Mouse (Mus musculus): ENCODE data around the gene Trpv3. TPM values are rescaled to one million over a fixed set of nuclear protein-coding genes. Genes with fewer than 3 reads are reported as not detected.
A peak's percentile ranks its signal among the peaks of the same experiment; 100 is the strongest.

Trpv3 gene
- 0.05 TPM in 1 of 2 replicates, not detected in the other for polyA plus RNA-seq (2015; fragmentation: Nextera tagmentation; extraction: Ambion mirVana)

DNA sequence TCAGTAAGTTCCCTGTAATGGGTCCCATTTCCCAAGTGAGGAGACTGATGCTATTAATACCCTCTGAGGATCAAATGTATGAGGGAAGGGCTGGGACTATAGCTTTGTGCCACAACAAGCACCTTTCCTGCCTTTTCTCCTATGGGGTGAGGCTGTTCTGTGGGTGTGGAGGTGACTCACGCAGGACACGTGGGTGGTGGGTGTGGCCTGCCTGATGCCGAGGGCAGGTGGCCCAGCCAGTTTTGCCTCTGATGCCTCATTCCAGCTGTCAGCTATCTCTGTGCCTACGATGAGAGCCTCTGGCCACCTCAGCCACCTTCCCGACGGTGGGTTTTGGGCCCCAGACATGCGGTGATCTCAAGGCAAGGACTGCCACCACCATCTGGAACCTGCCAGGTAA lies at the start of gene Trpv3:
Gene Trpv3 (plus strand): TSS at position 122 of the 400 bp plus-strand sequence.
- no peak for ATAC-seq (ENCODE audit: extremely low read depth, insufficient number of reproducible peaks, low FRiP score, low TSS enrichment)
- 73% methylated on average over 7 of the region's 7 CpGs for WGBS

DNA sequence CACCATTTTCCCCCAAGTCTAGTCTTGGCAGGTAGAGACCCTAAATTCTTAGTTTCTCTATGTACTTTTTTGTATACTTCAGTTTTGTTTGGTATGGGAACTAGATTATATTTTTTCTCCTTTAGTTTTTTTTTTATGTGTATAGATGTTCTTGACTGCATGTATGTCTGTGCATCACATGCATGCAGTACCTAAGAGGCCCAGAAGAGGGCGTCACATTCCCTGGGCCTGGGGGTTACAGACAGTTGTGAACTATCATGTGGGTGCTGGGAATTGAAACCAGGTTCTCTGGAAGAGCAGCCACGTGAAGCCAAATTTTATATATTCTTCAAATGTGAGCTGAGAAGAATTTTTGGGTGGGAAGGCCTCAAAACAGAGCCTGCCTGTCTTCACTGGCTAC lies 47.5 kb upstream of the Trpv3 start:
- Histone ChIP-seq H3K9me3 (no peaks in the 10 kb centered on the region), H3K4me1 (no peaks in the 10 kb centered on the region), H3K27ac (replicated peaks) (no peak overlapping the region), H3K4me2 (no peak overlapping the region), H3K36me3 (no peaks in the 10 kb centered on the region), H3K27me3 (replicated peaks) (peaks cover 5% of the 10 kb centered on the region; the same call in 1 of the 2 replicates), H3K4me3 (no peak overlapping the region), H3K9ac (no peak overlapping the region)
- no peak for ATAC-seq (ENCODE audit: extremely low read depth, insufficient number of reproducible peaks, low FRiP score, low TSS enrichment)
- WGBS: 54% methylated on average over 2 of the region's 2 CpGs

More for the DNA sequence above, at the start of gene Trpv3:
- Histone ChIP-seq H3K9me3 (no peaks in the 10 kb centered on the region), H3K36me3 (no peaks in the 10 kb centered on the region), H3K27me3 (replicated peaks) (peaks cover 33% of the 10 kb centered on the region), H3K9ac (no peak within 1 kb of the TSS), H3K4me2 (no peak within 1 kb of the TSS), H3K4me3 (no peak within 1 kb of the TSS), H3K4me1 (0 out of 2 replicates have a peak, but pooled peaks cover 5% of the 10 kb centered on the region), H3K27ac (replicated peaks) (no peak within 1 kb of the TSS)

DNA sequence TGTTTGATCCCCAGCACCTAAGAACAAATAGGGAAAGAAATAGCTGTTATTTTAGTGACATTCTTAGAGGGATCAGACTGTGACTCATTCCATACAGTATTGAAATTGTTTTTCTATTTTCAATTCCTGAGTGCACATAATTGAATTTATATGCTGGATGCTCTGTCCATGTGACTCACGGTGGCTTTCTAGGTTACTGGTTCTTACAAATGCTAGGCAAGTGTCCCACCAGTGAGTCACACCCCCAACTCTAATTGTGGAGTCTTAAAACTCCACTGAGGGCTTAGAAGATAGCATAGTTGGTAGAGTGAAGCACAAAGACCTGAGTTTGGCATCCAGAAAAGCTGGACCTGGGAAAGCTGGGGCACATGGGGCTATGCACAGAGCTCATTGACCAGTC lies 46.5 kb upstream of the Trpv3 start:
- no peak overlapping the region for H3K9ac ChIP-seq
- H3K27me3 ChIP-seq (replicated peaks): no peaks in the 10 kb centered on the region
- WGBS: 81% methylated on average over 1 of the region's 1 CpGs
- no peaks in the 10 kb centered on the region for H3K36me3 ChIP-seq
- H3K4me3 ChIP-seq: no peak overlapping the region
- H3K4me1 ChIP-seq: no peaks in the 10 kb centered on the region
- no peak for ATAC-seq (ENCODE audit: extremely low read depth, insufficient number of reproducible peaks, low FRiP score, low TSS enrichment)
- H3K4me2 ChIP-seq: no peak overlapping the region
- no peak overlapping the region for H3K27ac ChIP-seq (replicated peaks)
- no peaks in the 10 kb centered on the region for H3K9me3 ChIP-seq

DNA sequence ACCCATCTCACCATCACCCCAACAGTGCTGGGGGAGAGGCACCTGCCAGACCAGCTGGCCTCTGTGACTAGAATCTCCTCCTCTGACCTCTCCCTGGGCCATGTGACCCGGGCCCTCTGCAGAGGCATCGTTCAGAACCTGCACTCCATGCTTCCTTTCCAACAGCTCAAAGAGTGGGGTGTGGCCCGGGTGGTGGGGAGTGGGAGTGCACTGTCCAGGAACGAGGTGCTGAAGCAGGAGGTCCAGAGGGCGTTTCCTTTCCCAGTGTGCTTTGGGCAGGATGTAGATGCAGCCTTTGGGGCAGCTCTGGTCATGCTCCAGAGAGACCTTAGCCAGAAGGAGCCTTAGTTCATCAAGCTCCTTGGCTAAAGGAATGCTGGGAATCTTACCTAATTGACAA lies 44.3 kb upstream of the Trpv3 start:
- no peak overlapping the region for H3K4me2 ChIP-seq
- no peaks in the 10 kb centered on the region for H3K27me3 ChIP-seq (replicated peaks)
- H3K27ac ChIP-seq (replicated peaks): no peak overlapping the region
- no peak overlapping the region for H3K9ac ChIP-seq
- H3K36me3 ChIP-seq: no peaks in the 10 kb centered on the region
- WGBS: 25% methylated on average over 5 of the region's 5 CpGs
- no peak for ATAC-seq (ENCODE audit: extremely low read depth, insufficient number of reproducible peaks, low FRiP score, low TSS enrichment)
- no peaks in the 10 kb centered on the region for H3K4me1 ChIP-seq
- no peak overlapping the region for H3K4me3 ChIP-seq
- H3K9me3 ChIP-seq: no peaks in the 10 kb centered on the region

DNA sequence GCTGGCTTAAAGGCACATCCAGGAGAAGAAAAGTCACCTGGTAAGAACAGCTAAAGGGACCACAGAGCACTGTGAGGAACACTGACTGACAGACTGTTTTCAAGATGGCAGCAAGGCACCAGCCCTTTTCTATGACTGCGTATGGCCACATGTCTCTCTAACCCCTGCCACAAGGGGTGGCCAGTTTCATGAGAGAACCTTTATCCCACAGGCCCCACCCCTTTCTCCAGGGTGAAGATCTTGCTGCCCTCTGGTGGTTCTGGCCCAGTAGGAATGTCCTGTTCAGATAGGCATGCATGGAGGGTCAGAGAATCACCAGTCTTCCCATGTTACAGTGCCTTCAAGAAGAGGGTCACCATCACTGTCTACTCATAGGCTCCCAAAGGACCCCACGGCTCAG lies 43.2 kb upstream of the Trpv3 start:
- Histone ChIP-seq H3K4me1 (no peaks in the 10 kb centered on the region), H3K4me2 (no peak overlapping the region), H3K4me3 (no peak overlapping the region), H3K27me3 (replicated peaks) (no peaks in the 10 kb centered on the region), H3K27ac (replicated peaks) (no peak overlapping the region), H3K36me3 (no peaks in the 10 kb centered on the region), H3K9ac (no peak overlapping the region), H3K9me3 (no peaks in the 10 kb centered on the region)
- ATAC-seq (ENCODE audit: extremely low read depth, insufficient number of reproducible peaks, low FRiP score, low TSS enrichment): no peak
- 68% methylated on average over 2 of the region's 2 CpGs for WGBS

DNA sequence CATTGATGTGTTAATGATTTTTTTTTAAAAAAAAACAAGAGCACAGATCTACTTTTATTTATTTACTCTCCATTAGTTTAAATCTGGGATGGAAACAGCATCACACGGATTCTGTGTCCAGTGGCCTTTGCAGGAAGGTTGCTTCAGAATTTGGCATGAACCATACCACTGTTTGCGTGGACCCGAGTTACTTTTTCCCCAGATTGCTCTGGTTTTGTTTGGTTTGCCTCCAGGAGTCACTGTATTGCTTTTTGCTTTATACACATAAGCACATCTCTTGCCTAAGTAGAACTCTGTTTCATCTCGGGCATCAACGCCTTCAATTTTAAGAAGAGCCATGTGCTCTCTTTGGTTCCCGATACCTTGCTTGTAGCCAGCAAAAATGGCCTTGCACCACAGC lies 41.3 kb upstream of the Trpv3 start:
- Histone ChIP-seq H3K4me1 (no peaks in the 10 kb centered on the region), H3K4me3 (no peak overlapping the region), H3K36me3 (no peaks in the 10 kb centered on the region), H3K9ac (no peak overlapping the region), H3K4me2 (no peak overlapping the region), H3K27me3 (replicated peaks) (no peaks in the 10 kb centered on the region), H3K9me3 (no peaks in the 10 kb centered on the region), H3K27ac (replicated peaks) (no peak overlapping the region)
- ATAC-seq (ENCODE audit: extremely low read depth, insufficient number of reproducible peaks, low FRiP score, low TSS enrichment): no peak
- WGBS: 84% methylated on average over 6 of the region's 6 CpGs

DNA sequence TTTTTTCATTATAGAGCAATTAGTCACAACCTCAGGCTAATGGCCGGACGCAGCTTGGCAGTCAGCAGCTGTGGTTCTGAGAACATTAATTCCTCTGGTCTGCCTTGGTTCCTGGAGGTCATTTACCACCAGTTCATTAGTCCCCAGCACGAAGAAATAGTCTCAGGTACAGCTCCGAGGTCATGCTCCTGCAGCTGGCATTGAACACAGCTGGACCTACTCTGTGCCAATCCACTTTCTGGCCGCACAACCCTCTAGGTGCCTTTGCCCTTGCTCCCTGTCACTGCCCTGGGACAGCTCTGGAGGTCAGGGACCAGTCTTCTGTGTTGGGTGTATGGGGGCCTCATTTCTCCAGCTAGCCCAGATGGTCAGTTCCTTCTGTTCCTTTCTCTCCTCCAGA lies 38.3 kb upstream of the Trpv3 start:
- Histone ChIP-seq H3K36me3 (no peaks in the 10 kb centered on the region), H3K4me3 (no peak overlapping the region), H3K27ac (replicated peaks) (no peak overlapping the region), H3K9ac (no peak overlapping the region), H3K4me1 (no peaks in the 10 kb centered on the region), H3K9me3 (no peaks in the 10 kb centered on the region), H3K27me3 (replicated peaks) (no peaks in the 10 kb centered on the region), H3K4me2 (no peak overlapping the region)
- 72% methylated on average over 5 of the region's 5 CpGs for WGBS
- ATAC-seq (ENCODE audit: extremely low read depth, insufficient number of reproducible peaks, low FRiP score, low TSS enrichment): no peak

DNA sequence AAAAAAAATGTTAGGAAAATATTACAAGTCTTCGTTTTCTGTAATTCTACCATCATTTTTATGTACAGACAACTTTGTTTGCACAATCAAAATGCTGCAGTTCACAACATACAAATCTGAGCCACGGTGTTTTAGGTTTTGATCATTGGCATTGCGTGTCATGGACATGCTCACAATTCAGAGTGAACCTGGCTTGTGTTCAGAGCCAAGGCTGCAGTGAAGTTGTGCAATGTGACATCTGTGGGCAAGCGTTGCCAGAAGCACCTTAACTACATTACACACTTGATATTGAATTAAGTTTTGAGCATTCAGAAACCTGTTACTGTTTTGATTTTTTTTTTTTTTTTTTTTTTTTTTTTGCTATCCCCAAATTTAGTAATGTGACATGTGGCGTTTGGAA lies 37.1 kb upstream of the Trpv3 start:
- no peaks in the 10 kb centered on the region for H3K4me1 ChIP-seq
- H3K9ac ChIP-seq: no peak overlapping the region
- H3K27ac ChIP-seq (replicated peaks): no peak overlapping the region
- H3K36me3 ChIP-seq: no peaks in the 10 kb centered on the region
- WGBS: 79% methylated on average over 5 of the region's 5 CpGs
- H3K4me2 ChIP-seq: no peak overlapping the region
- no peak for ATAC-seq (ENCODE audit: extremely low read depth, insufficient number of reproducible peaks, low FRiP score, low TSS enrichment)
- H3K9me3 ChIP-seq: no peaks in the 10 kb centered on the region
- H3K27me3 ChIP-seq (replicated peaks): no peaks in the 10 kb centered on the region
- H3K4me3 ChIP-seq: no peak overlapping the region

DNA sequence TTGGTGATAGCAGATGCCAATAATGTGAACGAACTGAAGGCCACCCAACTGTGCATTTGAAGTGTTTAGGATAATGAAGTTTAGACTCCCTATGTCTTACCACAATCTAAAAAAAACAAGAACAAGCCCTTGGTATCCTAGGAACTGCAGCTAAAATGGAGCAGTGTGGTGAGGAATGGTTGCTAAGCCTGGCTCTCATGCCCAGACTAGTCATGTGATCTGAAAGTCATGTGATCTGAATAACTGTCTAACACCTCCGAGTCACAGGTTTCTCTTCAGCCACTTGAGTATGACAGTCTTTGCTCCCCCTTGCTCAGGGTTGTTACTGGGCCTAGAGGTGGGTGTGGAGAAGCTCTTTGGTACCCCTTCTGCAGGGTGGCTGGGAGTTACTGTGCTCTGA lies 34.7 kb upstream of the Trpv3 start:
- Histone ChIP-seq H3K4me2 (no peak overlapping the region), H3K9me3 (no peaks in the 10 kb centered on the region), H3K27me3 (replicated peaks) (no peaks in the 10 kb centered on the region), H3K9ac (no peak overlapping the region), H3K4me3 (no peak overlapping the region), H3K4me1 (peaks cover 11% of the 10 kb centered on the region), H3K36me3 (no peaks in the 10 kb centered on the region), H3K27ac (replicated peaks) (no peak overlapping the region)
- ATAC-seq (ENCODE audit: extremely low read depth, insufficient number of reproducible peaks, low FRiP score, low TSS enrichment): no peak
- 47% methylated on average over 2 of the region's 2 CpGs for WGBS

DNA sequence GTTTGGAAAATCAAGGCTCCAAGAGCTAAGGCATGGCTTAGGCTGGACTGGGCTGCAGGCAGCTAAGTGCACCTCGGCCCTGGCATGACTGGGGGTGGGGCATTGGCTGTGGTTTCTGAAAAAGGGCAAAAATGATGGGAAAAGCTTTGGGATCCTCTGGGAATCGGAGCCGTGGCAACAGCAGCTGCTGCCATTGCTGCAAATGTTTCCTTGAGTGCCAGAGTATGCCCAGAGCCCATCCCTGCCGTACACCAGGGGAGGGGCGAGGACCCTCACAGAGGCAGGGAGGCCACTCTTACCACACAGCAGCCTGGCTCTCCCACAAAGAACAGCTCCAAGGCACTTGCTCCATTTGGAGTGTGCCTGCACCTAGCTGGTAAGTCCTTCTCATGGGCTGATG lies 33.2 kb upstream of the Trpv3 start, which contains the start of gene Trpv1:
Gene Trpv1 (plus strand): TSS at position 301 of the 400 bp plus-strand sequence.
- no peak for ATAC-seq (ENCODE audit: extremely low read depth, insufficient number of reproducible peaks, low FRiP score, low TSS enrichment)
- no peak within 1 kb of the TSS for H3K9ac ChIP-seq
- H3K36me3 ChIP-seq: no peaks in the 10 kb centered on the region
- no peak within 1 kb of the TSS for H3K4me3 ChIP-seq
- H3K4me1 ChIP-seq: peaks cover 11% of the 10 kb centered on the region
- no peak within 1 kb of the TSS for H3K27ac ChIP-seq (replicated peaks)
- no peaks in the 10 kb centered on the region for H3K27me3 ChIP-seq (replicated peaks)
- H3K9me3 ChIP-seq: no peaks in the 10 kb centered on the region
- 78% methylated on average over 5 of the region's 5 CpGs for WGBS
- no peak within 1 kb of the TSS for H3K4me2 ChIP-seq

DNA sequence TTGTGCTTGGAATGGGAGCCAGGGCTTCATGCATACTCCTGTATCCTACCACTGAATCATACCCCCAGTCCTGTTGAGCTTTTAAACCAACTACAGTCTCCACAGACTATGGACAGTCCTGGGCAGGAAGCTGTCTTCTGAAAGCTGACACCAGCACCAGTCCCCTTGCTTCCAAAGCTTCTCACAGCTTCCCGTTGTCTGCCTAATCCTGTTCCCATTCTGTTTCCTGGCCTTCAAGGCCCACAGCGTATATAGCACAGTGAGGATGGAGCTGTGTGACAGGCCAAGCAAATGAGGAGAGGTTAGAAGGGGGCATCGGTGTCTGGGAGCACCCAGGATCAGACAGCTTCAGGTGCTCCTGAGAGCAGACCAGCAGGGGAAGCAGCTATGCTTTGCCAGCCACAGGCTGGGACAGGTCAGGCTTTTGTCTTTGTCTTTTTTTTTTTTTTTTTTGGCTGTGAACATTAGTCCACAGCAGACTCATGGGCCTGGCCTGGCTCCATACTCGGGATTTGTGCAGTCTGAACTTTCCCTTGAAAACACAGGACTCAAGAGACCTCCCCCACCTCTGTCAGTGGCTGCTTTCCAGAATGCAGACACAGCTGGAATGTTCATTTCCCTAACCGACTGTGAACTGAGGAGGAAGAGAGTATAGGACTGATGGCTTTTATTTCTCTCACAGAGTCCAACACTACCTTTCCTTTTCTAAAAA lies 31.0 kb upstream of the Trpv3 start:
- Histone ChIP-seq H3K27ac (replicated peaks) (peak overlapping the region; percentile 79), H3K27me3 (replicated peaks) (no peaks in the 10 kb centered on the region), H3K9ac (no peak overlapping the region), H3K9me3 (no peaks in the 10 kb centered on the region), H3K36me3 (no peaks in the 10 kb centered on the region), H3K4me2 (no peak overlapping the region), H3K4me3 (no peak overlapping the region), H3K4me1 (peaks cover 11% of the 10 kb centered on the region)
- 25% methylated on average over 5 of the region's 5 CpGs for WGBS
- ATAC-seq (ENCODE audit: extremely low read depth, insufficient number of reproducible peaks, low FRiP score, low TSS enrichment): peak; percentile 23; the same call in 1 of the 2 replicates

DNA sequence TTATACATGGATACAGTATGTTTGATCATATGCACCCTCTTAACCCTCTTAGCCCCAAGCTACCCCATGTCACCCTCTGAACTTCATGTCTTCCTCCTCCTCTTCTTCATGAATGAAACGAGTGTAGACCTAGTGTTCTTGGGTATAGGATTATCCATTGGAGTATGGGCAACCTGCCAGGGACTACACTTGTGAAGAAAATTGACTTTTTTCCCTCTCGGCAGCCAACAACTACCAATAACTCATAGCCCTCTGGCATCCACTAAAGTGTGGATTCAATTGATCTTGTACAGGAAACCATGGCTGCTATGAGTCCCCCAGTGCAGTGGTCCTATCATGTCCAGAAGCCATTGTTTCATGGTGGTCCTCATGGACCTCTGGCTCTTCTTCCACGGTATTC lies 30.5 kb upstream of the Trpv3 start:
- Histone ChIP-seq H3K9me3 (no peaks in the 10 kb centered on the region), H3K27ac (replicated peaks) (peak overlapping the region; percentile 63), H3K4me1 (peaks cover 11% of the 10 kb centered on the region), H3K4me2 (no peak overlapping the region), H3K4me3 (no peak overlapping the region), H3K36me3 (no peaks in the 10 kb centered on the region), H3K9ac (no peak overlapping the region), H3K27me3 (replicated peaks) (no peaks in the 10 kb centered on the region)
- WGBS: 62% methylated on average over 3 of the region's 3 CpGs
- no peak for ATAC-seq (ENCODE audit: extremely low read depth, insufficient number of reproducible peaks, low FRiP score, low TSS enrichment)

Data from heart, embryonic 13.5 days (tissue).